Mouse (Mus musculus): ENCODE data around the gene Pak2. TPM values are rescaled to one million over a fixed set of nuclear protein-coding genes. Genes with fewer than 3 reads are reported as not detected.

The Pak2 gene
- total RNA-seq (2021) = 10 to 100 TPM; 47.5 to 50.3 TPM
- long read RNA-seq, experiment 1, full-length matches to known transcripts = 19 of 45 reads
- long read RNA-seq, experiment 1, partial matches to known transcripts = 23 of 45 reads
- long read RNA-seq, experiment 1, other reads (novel, unspliced or antisense) = 3 of 45 reads
- long read RNA-seq, experiment 2, full-length matches to known transcripts = 11 of 19 reads
- long read RNA-seq, experiment 2, partial matches to known transcripts = 3 of 19 reads
- long read RNA-seq, experiment 2, other reads (novel, unspliced or antisense) = 5 of 19 reads

GRCm38 (mm10) chr16:32078991-32079511, at the start of gene Pak2:
Pak2 (minus strand) TSS chr16:32079342.
- peak; percentile 95 for DNase-seq

- no peak for DNase-seq
These were observed 47.9 kb upstream of the Pak2 start for GRCm38 (mm10) chr16:32127046-32127445.

- no peak for DNase-seq
These were observed 46.2 kb upstream of the Pak2 start for GRCm38 (mm10) chr16:32125364-32125763.

- no peak for DNase-seq
These were observed 45.5 kb upstream of the Pak2 start for GRCm38 (mm10) chr16:32124444-32125335.

GRCm38 (mm10) chr16:32124020-32124419, 44.9 kb upstream of the Pak2 start:
- no peak for DNase-seq

GRCm38 (mm10) chr16:32120454-32120853, 41.3 kb upstream of the Pak2 start:
- DNase-seq = no peak

GRCm38 (mm10) chr16:32116186-32116585, 37.0 kb upstream of the Pak2 start:
- no peak for DNase-seq

- DNase-seq = no peak
These were observed 36.6 kb upstream of the Pak2 start for GRCm38 (mm10) chr16:32115781-32116180.

- DNase-seq = peak; percentile 94
These were observed 36.0 kb upstream of the Pak2 start for GRCm38 (mm10) chr16:32114968-32115695.

GRCm38 (mm10) chr16:32114406-32114805, 35.3 kb upstream of the Pak2 start:
- no peak for DNase-seq

- peak; percentile 70 for DNase-seq
These were observed 34.5 kb upstream of the Pak2 start for GRCm38 (mm10) chr16:32113541-32114218.

- DNase-seq = no peak
These were observed 32.0 kb upstream of the Pak2 start for GRCm38 (mm10) chr16:32110951-32111699.

- DNase-seq = no peak
These were observed 29.4 kb upstream of the Pak2 start for GRCm38 (mm10) chr16:32108578-32108977.

GRCm38 (mm10) chr16:32108170-32108569, 29.0 kb upstream of the Pak2 start:
- no peak for DNase-seq

GRCm38 (mm10) chr16:32107342-32108045, 28.4 kb upstream of the Pak2 start:
- no peak for DNase-seq

- DNase-seq = no peak
These were observed 26.6 kb upstream of the Pak2 start for GRCm38 (mm10) chr16:32105698-32106097.

- DNase-seq = no peak
These were observed 23.2 kb upstream of the Pak2 start for GRCm38 (mm10) chr16:32102295-32102694.

- peak; percentile 94 for DNase-seq
These were observed 20.6 kb upstream of the Pak2 start, which contains the start of the genes Pigx and Cep19 for GRCm38 (mm10) chr16:32099638-32100150. Pigx (minus strand) TSS chr16:32099740. Cep19 (plus strand) TSS chr16:32099800.

GRCm38 (mm10) chr16:32098897-32099637, 19.9 kb upstream of the Pak2 start:
- no peak for DNase-seq

Measured in adrenal gland, postnatal 10 days (tissue).